Mouse (Mus musculus): ENCODE measurements around the gene Garem2. TPM values are rescaled to one million over a fixed set of nuclear protein-coding genes. Genes with fewer than 3 reads are reported as not detected.

Garem2 gene
- polyA plus RNA-seq, 1 experiment, result 0.03 TPM

DNA sequence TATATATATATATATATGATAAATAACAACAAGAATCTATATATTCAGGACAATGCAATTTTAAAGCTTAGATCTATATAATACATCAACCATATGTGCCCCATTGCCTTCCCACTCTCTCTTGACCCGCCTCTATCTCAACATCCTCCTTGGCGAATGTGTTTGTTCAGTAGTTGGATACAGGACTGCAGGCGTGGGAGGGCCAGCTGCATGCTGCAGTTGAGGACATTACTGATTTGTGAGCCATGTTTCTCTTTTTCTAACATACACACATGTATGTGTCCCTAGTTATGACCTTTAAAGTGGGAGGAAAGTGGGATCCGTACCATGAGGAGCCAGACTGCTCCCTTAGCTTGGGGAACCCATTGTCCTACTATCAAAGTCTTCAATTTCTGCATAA lies 26.3 kb downstream of the Garem2 start:
- no peak for TF ChIP-seq POLR2A (IDR thresholded peaks at IDR 0.05; ENCODE audit: low read depth, low read length)
- no peak for TF ChIP-seq CTCF (IDR thresholded peaks at IDR 0.05; ENCODE audit: extremely low read depth, insufficient read length, insufficient replicate concordance, low read depth, low read length)
- 85% methylated on average over 4 of the region's 4 CpGs for WGBS
- H3K27ac ChIP-seq (ENCODE audit: insufficient read depth, low read depth, low read length), result no peak overlapping the region
- H3K4me3 ChIP-seq (ENCODE audit: low read depth, low read length), result no peak overlapping the region
- H3K27me3 ChIP-seq (ENCODE audit: control insufficient read depth, insufficient read depth, low read length), result no peaks in the 10 kb centered on the region
- peaks cover 65% of the 10 kb centered on the region for H3K36me3 ChIP-seq (ENCODE audit: control insufficient read depth, insufficient read depth, low read length)
- no peaks in the 10 kb centered on the region for H3K4me1 ChIP-seq (ENCODE audit: control insufficient read depth, insufficient read depth, insufficient read length, low read length)

DNA sequence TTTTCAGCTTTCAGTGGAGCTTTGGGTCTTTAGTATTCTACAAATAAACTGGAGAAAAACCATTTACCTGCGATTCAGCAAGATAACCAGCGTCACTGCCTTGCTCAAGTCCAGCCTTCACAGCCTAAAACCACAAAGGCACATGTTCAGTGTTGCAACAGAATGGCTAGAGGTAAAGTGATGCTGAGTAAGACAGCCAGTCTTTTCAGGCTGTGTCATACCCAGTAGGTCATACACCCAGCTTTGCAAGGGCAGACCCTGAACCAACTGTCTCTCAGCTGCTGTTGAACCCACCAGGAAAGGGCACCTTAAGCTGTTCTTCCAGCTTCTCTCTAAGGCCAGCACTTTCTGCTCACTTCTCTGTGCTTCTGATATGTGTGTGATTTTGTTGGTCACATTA lies 27.2 kb downstream of the Garem2 start:
- H3K36me3 ChIP-seq (ENCODE audit: control insufficient read depth, insufficient read depth, low read length), result peaks cover 66% of the 10 kb centered on the region
- no peaks in the 10 kb centered on the region for H3K27me3 ChIP-seq (ENCODE audit: control insufficient read depth, insufficient read depth, low read length)
- no peak overlapping the region for H3K27ac ChIP-seq (ENCODE audit: insufficient read depth, low read depth, low read length)
- no peak overlapping the region for H3K4me3 ChIP-seq (ENCODE audit: low read depth, low read length)
- TF ChIP-seq CTCF (IDR thresholded peaks at IDR 0.05; ENCODE audit: extremely low read depth, insufficient read length, insufficient replicate concordance, low read depth, low read length) (no peak), POLR2A (IDR thresholded peaks at IDR 0.05; ENCODE audit: low read depth, low read length) (no peak)
- H3K4me1 ChIP-seq (ENCODE audit: control insufficient read depth, insufficient read depth, insufficient read length, low read length), result no peaks in the 10 kb centered on the region
- 93% methylated on average over 2 of the region's 2 CpGs for WGBS

DNA sequence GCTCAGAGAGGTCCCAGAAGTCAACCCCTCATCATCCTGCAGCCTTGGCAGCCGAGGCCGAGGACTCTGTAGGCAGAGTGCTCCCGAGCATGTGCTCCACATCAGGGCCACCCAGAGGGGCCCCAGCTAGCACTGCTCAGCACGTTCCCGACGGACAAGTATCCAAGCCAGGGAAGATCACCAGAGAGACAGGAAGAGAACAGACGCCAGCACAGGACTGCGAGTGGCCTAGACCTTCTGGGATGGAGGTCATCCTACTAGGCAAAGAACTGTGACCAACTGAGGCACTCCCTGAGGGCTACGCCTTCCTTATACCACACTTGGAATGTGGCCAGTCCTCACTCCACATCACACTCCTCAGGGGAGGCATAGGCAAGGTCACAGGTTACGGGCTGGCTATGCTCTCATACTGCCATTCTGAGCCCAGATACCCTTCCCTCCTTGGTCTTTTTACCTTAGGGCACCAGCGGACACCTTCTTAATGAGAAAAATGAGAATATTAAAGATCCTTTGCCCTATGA lies 30.8 kb downstream of the Garem2 start:
- Histone ChIP-seq H3K4me3 (ENCODE audit: low read depth, low read length) (no peak overlapping the region), H3K36me3 (ENCODE audit: control insufficient read depth, insufficient read depth, low read length) (peaks cover 61% of the 10 kb centered on the region), H3K4me1 (ENCODE audit: control insufficient read depth, insufficient read depth, insufficient read length, low read length) (no peaks in the 10 kb centered on the region), H3K27ac (ENCODE audit: insufficient read depth, low read depth, low read length) (no peak overlapping the region), H3K27me3 (ENCODE audit: control insufficient read depth, insufficient read depth, low read length) (no peaks in the 10 kb centered on the region)
- no peak for TF ChIP-seq POLR2A (IDR thresholded peaks at IDR 0.05; ENCODE audit: low read depth, low read length)
- no peak for TF ChIP-seq CTCF (IDR thresholded peaks at IDR 0.05; ENCODE audit: extremely low read depth, insufficient read length, insufficient replicate concordance, low read depth, low read length)
- WGBS, result 90% methylated on average over 11 of the region's 11 CpGs

DNA sequence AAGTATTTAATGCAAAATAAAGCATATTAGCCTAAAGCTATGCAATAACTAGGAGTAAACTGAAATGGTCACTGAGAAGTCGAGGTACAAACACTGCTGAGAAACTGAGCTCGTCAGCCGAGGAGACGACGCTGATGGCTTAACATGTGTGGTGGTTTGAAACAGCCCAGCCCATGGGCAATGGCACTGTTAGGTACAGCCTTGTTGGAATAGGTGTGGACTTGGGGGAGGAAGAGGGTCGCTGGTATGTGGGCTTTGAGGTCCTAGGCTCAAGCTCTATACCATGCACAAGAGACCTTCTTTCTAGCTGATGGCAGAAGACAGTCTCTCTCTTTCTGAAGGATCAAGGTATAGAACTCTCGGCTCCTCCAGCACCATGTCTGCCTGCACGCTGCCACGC lies 32.3 kb downstream of the Garem2 start:
- H3K27me3 ChIP-seq (ENCODE audit: control insufficient read depth, insufficient read depth, low read length), result no peaks in the 10 kb centered on the region
- no peaks in the 10 kb centered on the region for H3K4me1 ChIP-seq (ENCODE audit: control insufficient read depth, insufficient read depth, insufficient read length, low read length)
- no peak overlapping the region for H3K27ac ChIP-seq (ENCODE audit: insufficient read depth, low read depth, low read length)
- no peak overlapping the region for H3K4me3 ChIP-seq (ENCODE audit: low read depth, low read length)
- no peak for TF ChIP-seq CTCF (IDR thresholded peaks at IDR 0.05; ENCODE audit: extremely low read depth, insufficient read length, insufficient replicate concordance, low read depth, low read length)
- no peak for TF ChIP-seq POLR2A (IDR thresholded peaks at IDR 0.05; ENCODE audit: low read depth, low read length)
- WGBS, result 95% methylated on average over 9 of the region's 9 CpGs
- H3K36me3 ChIP-seq (ENCODE audit: control insufficient read depth, insufficient read depth, low read length), result peaks cover 61% of the 10 kb centered on the region

DNA sequence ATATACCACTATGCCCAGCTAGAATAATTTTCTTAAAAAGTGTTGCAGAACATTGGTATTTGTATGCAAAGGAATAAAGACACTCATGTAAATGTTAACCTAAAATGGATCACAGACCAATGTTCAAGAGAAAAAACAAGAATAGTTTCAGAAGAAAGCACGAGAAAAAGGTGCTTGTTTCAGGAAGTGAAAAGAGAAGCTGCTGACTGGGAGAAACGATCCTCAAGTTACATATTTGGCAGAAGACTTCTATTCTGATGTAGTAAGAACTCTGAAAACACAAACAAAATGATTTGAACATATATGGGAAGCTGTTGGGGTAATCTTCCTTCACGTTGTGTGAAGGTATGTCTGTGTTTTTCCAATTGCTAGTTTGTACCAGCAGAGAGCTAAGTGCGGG lies 33.2 kb downstream of the Garem2 start:
- H3K27ac ChIP-seq (ENCODE audit: insufficient read depth, low read depth, low read length), result no peak overlapping the region
- no peaks in the 10 kb centered on the region for H3K27me3 ChIP-seq (ENCODE audit: control insufficient read depth, insufficient read depth, low read length)
- 81% methylated on average over 4 of the region's 4 CpGs for WGBS
- H3K4me3 ChIP-seq (ENCODE audit: low read depth, low read length), result no peak overlapping the region
- H3K36me3 ChIP-seq (ENCODE audit: control insufficient read depth, insufficient read depth, low read length), result peaks cover 62% of the 10 kb centered on the region
- H3K4me1 ChIP-seq (ENCODE audit: control insufficient read depth, insufficient read depth, insufficient read length, low read length), result no peaks in the 10 kb centered on the region
- no peak for TF ChIP-seq POLR2A (IDR thresholded peaks at IDR 0.05; ENCODE audit: low read depth, low read length)
- no peak for TF ChIP-seq CTCF (IDR thresholded peaks at IDR 0.05; ENCODE audit: extremely low read depth, insufficient read length, insufficient replicate concordance, low read depth, low read length)

DNA sequence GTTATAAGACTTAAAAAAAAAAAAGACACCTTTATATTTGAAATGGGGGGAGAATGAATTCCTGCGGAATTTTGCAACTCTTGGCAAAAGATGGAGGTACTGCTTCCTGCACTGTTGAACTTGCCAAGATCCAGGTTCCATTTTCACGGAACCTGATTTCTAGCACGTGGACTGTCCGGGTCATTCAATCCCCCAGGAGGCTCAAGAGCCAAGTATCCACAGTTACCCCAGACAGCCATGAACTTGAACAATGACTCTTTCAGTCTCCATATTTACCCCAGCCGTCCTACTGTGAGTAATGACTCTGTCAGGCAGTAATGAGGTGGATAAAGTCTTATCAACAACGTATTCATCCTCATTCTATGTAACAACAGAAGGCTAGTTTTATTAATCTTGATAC lies 41.6 kb downstream of the Garem2 start:
- peaks cover 40% of the 10 kb centered on the region for H3K36me3 ChIP-seq (ENCODE audit: control insufficient read depth, insufficient read depth, low read length)
- WGBS, result 84% methylated on average over 6 of the region's 6 CpGs
- no peak overlapping the region for H3K4me3 ChIP-seq (ENCODE audit: low read depth, low read length)
- TF ChIP-seq POLR2A (IDR thresholded peaks at IDR 0.05; ENCODE audit: low read depth, low read length), result no peak
- TF ChIP-seq CTCF (IDR thresholded peaks at IDR 0.05; ENCODE audit: extremely low read depth, insufficient read length, insufficient replicate concordance, low read depth, low read length), result no peak
- H3K4me1 ChIP-seq (ENCODE audit: control insufficient read depth, insufficient read depth, insufficient read length, low read length), result no peaks in the 10 kb centered on the region
- H3K27ac ChIP-seq (ENCODE audit: insufficient read depth, low read depth, low read length), result no peak overlapping the region
- H3K27me3 ChIP-seq (ENCODE audit: control insufficient read depth, insufficient read depth, low read length), result no peaks in the 10 kb centered on the region

DNA sequence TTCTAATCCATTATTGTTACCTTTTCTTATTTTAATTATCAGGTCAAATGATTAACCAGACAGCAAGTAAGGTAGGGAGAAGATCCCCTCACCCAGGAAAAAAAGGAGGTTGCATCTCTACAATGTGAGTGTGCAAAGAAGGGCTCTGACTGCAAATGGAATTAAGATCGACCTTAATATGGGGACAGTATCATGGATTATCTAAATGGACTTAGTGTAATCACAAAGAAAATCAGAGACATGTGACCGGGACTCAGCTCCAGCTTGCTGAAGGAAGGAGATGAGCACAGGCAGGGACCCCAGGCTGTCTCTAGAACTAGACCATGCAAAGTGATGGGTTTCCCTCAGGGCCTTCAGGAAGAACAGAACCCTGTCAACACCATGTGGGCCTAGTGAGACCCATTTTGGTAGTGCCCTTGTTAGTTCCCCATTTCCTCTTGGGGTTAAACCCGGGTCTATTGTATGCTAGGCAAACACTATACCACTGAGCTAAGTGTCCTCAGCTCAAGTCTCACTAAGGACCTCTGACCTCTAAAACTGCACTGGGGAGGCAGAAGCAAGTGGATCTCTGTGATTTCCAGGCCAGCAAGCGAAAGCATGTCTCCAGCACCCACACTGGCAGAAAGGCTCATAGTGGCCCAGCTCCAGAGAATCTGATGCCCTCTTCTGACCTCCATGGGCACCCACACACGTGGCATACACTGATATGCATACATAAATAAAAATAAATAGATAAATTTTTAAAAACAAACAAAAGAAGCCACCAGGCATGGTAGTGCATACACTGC lies 43.4 kb downstream of the Garem2 start:
- no peak overlapping the region for H3K27ac ChIP-seq (ENCODE audit: insufficient read depth, low read depth, low read length)
- H3K27me3 ChIP-seq (ENCODE audit: control insufficient read depth, insufficient read depth, low read length), result no peaks in the 10 kb centered on the region
- WGBS, result 59% methylated on average over 5 of the region's 5 CpGs
- H3K4me3 ChIP-seq (ENCODE audit: low read depth, low read length), result no peak overlapping the region
- TF ChIP-seq CTCF (IDR thresholded peaks at IDR 0.05; ENCODE audit: extremely low read depth, insufficient read length, insufficient replicate concordance, low read depth, low read length), result no peak
- no peak for TF ChIP-seq POLR2A (IDR thresholded peaks at IDR 0.05; ENCODE audit: low read depth, low read length)
- peaks cover 29% of the 10 kb centered on the region for H3K36me3 ChIP-seq (ENCODE audit: control insufficient read depth, insufficient read depth, low read length)
- no peaks in the 10 kb centered on the region for H3K4me1 ChIP-seq (ENCODE audit: control insufficient read depth, insufficient read depth, insufficient read length, low read length)
